Mouse (Mus musculus) thymus, postnatal 0 days (tissue): ENCODE data around the gene Ncoa4. TPM values are rescaled to one million over a fixed set of nuclear protein-coding genes. Genes with fewer than 3 reads are reported as not detected.
"Not testable (repeated sequence)": the region's sequence is repeated elsewhere in the genome, so short reads cannot be mapped to it uniquely, and the experiment has no call there.

Experiments used
- DNase-seq: peaks from one replicate; pipeline ENCODE4 v3.0.0-alpha.2; 2015; ENCODE audit warnings: low spot score
- polyA plus RNA-seq: library from polyadenylated mRNA; unstranded; fragments of >200 nt; fragmentation: Nextera tagmentation; extraction: Ambion mirVana; gene quantifications from 2 replicates; pipeline ENCODE4 v1.2.1, GENCODE M21; 2015

The Ncoa4 gene
- polyA plus RNA-seq, 1 experiment from 2014 or later, result 103 TPM

DNA sequence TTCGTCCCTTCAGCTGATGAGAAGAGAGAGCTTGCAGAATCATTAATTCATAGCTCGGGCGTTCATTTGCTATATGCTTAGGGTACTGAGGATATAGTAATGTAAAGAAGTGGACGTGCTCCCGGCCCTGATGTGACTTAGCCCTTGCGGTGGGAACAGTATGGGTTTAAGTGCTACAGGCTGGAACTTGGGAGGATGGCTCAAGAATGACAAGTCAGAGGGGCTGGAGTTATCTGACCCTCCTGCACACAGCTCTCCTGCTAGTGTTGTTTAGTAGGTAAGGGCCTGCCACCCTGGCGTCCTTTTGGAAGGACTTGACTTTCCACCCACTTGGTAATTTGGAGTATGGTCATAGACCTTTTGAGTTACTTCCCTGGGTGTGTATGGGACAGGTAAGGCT, 898 bp downstream of the Ncoa4 start:
- DNase-seq, result peak; percentile 7

DNA sequence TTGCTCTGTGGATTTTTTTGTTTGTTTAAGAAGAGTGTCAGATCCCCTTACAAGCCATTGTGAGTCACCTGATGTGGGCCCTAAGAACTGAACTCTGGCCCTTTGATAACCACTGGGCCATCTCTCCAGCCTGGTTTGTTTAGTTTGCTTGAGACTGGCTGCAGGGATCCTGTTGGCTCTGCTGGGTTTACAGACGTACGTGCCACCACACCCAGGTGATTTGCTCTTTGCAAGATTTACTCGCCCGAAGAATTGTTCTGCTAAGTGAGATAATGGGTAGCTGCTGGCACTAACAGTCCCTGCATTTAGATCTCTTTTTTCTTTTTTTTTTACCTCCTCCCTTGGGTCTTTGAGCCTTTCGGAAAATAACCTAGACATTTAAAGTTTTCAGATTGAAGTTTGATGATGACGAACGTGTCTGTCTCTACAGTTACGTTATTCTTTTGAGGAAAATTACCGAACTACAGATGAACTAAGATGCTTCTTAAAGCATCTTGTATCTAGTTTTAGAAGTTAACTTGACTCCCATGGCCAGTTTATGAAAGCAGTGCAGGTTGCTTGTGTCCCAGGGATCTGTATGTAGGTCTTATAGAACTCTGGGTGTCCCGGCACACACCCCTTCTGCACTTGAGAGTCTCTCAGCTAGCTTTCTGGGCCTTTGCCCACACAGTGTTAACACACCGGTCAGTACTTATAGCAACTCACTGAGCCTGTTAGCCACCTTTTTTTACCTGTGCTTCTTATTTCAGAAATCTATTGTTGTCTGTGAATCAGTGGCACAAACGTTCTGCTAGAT, 1.6 kb downstream of the Ncoa4 start:
- no peak for DNase-seq

DNA sequence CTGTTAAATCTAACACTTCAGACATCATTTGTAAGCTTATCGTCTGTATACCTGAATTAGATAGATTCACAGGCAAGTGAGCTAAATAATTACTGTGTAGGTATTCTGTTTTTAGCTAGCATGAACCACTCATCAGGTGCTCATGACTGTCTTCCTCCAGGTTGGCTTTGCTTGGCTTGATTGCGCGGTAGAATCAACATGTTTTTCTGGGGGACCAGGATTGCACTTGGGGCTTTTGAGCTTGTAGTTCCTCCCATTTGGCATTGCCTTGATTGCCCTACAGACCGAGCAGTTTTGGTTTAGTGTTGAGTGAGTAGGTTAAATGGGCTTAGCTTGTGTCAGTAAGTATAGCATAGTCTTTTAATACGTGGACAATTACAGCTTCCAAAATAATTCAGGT, 2.6 kb downstream of the Ncoa4 start:
- no peak for DNase-seq

DNA sequence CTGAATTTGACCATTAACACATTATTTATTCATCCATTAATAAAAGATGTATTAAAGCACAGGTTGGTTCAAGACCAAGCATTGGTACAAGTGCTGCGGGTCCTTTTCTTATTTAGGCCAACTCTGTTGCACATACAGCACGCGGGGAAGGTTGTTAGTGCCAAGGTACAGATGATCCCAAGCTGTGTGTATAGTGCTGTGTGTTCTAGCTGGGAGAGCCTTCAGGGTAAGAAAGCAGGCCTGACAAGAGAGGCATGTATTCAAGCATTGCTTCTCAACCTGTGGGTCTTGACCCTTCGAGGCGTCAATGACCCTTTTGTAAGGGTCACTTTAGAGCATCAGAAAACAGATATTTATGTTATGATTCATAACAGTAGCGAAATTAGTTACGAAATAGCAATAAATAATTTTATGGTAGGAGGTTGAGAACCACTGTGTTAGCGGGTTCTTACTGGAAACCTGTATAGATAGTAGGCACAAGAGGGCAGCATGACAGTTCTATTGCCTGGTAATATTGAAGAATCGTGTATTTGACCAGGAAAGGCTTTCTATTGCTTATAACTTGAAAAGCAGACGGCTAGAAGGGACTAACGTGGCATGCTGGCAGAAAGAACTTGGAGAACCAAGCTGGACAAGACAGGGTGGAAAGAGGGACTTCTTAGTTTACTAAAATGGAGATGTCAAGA, 3.7 kb downstream of the Ncoa4 start:
- no peak for DNase-seq

DNA sequence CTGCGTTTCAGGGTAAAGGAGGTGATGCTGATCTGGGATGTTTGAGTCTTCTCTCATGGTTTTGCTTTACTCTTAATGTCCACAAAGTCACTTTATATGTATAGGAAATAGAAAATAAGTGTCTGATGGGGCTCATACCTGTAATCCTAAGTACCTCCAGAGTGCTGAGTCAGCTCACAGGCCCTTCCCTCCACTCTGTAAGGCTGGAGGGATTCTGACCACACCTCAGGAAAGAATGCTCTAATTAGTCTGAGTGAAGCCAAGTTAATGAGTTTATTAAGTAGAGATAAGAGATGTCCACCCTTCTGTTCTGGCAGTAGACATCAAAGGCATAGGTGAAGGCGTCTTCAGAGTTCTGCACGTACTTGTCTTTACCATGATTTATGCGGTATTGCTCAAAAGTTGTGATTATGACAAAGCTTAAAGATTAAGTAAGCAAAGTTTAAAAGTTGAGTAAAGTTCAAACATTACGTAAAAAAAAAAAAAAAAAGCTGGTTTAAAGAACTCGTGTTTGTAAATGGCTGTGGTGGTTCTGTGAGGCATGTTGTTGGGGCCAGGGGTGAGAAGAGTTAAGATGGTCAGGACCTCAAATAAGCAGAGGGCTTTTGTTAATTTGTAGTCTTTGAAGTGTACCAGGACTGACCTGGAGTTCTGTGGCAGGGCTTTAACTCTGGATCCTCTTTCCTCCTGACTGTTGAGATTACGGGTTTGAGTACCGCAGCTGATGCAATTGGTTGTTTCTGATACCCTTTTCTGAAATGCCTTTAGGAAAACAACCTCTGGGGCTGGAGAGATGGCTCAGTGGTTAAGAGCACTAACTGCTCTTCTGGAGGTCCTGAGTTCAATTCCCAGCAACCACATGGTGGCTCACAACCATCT, 4.7 kb downstream of the Ncoa4 start:
- no peak for DNase-seq

DNA sequence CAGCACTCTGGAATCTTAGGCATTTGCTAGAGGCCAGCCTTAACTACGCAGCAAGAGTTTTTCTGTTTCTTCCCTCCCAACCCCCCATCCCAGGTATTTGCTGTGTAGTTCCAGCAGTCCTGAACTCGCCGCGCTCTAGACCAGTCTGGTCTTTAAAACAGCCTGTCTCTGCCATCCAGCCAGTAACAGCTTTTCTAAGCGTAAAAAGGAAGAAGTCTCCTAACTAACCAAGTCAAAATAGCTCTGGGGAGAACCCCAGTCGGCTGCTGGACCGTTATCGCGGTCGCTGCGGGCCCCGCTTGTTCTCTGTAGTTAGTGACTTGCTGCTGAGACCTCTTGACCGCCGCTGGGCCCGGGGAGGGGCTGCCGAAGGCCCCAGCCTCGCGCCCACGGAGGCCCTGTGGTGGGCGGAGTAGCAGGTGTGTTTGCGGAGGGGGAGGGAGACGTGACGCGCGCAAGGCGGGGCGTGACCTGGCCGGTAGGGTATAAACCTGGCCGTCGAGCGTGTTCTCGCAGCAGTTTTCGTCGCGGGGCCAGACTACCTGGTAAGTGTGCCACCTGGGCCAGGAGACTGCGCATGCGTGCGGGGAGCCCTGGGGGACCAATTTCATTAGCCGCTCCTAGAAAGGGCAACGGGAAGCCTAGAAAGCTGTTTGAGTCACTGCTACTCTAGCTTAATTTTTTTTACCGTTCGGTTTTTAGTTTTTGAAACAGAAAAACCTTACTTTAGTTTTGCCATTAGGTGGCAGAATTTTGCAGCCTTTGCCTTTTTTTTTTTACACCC, 5.8 kb downstream of the Ncoa4 start:
- peak; percentile 85 for DNase-seq

DNA sequence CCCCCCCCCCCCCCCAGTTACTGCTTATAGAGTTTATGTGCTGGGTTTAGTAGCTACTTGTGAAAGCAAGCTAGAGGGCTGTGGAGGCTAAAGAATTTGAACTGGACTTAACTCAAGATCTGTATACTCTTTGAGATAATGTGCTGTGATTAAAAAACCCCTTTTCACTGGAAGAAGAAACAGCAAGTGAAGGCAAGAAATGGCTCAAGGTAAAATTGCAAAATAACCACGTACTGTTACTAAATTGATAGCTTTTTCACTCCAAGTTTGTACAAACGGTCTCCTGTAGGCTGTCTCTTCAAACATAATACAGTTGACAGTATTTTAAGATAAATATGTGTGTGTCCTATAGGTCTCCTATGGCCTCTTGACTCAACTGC, 6.4 kb downstream of the Ncoa4 start:
- DNase-seq, result no peak

DNA sequence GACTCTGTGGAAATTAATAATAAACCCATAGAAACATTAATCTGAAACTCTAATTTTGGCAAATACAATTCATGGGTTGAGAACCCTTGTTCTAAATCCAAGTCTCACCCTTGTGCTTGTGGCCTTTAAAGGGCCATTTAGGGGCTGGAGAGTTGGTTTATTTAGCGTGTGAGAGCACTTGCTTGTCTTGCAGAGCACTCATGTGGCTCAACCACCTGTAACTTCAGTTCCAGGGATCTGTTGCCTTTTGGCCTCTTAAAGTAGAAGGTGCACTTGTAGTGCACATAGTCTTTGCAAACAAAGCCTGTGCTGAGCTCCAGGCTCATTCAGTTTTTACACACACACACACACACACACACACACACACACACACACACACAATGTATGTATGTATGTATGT, 7.2 kb downstream of the Ncoa4 start:
- DNase-seq, result no peak

DNA sequence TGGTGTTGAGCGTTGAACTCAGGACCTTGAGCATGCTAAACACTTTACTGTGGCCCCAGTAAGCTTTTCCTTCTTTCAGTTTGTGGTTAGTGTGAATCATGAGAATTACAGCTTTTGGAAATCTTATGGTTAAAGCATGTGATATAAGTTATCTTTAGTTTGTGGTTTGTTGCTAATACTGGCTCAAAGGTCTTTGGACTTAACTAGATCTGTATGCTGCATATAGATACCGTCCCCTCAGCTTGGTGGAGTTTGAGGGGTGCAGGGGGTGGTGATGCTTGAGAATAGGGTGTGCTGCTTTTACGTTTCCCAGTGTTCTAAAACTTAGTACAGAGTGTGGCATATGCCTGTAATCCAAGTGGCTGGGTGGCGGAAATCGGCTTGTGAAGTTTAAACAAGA, 7.7 kb downstream of the Ncoa4 start:
- DNase-seq, result no peak

DNA sequence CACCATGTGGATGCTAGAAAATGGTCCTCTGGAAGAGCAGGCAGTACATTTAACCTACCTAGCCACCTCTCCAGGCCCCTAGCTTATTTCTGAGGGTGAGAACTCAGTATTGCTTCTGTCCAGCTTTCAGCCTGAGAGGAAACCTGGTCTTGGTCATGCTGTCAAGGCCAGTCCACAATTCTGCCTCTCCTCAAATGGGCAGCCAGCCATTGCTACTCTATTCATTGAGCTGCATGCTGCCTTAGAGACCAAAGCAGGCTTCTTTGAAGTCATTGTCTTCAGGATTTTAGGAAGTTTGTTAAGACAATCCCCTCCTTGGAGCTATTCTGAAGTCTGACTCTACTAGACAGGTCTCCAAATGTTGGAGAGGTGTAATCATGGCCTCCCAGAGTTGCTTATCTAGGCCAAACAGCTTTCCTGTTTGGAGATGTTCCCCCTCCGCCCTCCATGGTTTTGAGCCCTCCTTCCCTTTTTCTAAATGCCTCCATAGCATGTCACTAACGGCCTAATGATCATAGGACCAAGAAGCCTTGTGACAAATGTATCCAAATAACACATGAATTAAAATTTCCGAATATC, 9.1 kb downstream of the Ncoa4 start:
- no peak for DNase-seq

DNA sequence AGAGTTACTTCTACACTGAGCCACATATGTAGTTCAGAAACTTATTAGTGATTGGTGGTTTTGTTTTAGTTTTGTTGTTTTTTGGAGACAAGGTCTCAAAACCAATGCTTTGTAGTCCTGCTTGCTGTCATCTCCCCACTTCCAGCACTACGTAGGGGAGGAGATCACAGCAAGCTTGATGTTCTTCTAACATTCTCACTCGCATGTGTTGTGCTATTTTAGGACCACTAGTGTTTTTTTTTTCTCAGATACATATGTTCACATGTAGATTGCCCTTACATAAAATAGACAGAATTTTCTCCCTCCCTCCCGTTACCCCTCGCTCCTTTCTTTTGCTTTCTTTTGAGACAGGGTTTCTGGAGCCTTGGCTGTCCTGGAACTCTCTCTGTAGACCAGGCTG, 10.5 kb downstream of the Ncoa4 start:
- no peak for DNase-seq

DNA sequence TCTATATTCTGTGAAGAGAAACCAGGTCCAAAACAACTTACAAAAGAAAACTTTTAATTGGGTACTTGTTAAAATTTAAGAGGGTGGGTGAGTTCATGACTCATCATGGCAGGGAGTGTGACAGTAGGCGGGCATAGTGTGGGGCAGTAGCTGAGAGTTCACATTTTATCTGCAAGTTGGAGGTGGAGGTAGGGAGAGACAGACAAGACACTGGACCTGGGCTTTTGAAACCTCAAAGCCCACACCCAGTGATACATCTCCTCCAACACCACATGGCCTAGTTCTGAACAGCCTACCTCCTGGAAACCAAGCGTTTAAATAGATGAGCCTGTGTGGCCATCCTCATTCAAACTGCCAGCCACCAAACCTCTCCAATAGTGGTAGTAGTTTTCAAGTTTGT, 15.6 kb downstream of the Ncoa4 start:
- DNase-seq, result no peak

DNA sequence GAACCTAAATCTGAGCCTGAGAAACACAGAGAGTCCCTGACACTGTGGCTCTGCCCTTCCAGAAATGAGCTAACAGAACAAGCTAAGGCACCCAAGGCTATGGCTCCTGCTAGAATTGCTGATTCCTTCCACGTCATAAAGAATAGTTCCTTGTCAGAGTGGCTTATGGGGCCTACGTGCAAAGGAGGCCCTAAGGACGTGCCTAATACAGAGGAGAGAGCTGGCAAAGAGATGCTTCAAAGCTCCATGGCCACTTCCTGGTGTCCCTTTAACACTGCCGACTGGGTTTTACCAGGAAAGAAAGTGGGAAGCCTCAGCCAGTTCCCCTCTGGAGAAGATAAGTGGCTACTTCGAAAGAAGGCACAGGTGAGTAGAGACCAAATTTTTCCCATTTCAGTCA, 16.9 kb downstream of the Ncoa4 start:
- not testable (repeated sequence) for DNase-seq

DNA sequence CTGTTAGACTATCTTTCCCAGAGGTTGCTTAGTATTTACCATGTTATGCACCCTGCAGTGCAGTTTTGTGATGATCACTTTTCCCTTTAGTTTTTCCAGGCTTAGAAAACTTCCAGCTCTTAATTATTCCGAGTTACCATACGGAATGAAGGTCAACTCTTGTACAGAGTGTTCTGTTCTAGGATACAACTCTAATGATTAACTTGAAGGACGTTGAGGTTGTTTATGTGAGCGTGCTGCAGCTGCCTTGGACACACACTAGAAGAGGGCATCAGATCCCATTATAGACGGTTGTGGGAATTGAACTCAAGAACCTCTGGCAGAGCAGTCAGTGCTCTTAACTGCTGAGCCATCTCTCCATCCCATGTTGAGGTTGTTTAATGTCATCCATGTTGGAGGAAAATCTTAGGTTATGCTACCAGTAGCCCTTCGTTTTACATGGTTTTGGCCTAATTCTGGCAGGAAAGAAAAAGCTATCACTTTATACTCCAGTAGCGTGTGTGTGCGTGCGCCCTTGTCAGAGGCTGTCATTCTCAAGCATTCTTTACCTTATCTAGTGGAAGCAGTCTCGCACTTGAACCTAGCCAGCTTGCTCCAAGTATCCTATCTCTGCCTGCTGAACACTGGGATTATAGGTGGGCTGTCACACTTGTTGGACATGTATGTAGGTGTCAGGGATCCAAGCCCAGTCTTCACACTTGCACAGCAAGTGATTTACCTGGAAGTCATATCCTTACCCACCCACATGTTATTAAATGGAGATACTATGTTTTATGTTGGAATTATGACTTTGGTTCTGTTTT, 19.9 kb downstream of the Ncoa4 start:
- no peak for DNase-seq

DNA sequence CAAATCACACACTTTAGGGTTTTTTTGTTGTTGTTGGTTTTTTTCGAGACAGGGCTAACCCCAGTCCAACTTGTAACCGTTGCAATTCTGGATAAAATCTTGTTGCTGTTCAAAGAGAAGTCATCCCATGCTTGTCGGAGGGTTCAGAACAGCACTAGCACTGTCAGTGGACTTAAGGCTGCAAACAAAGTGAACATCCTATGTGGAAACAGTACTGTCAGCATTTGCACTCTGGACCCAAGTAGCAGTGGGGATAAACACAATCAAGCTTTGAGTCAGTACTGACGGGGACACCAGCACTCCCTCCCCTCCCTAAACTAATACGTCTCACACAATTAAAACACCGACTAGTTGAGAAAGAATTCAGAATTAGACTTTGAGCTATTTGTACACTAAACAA, 21.2 kb downstream of the Ncoa4 start:
- no peak for DNase-seq

DNA sequence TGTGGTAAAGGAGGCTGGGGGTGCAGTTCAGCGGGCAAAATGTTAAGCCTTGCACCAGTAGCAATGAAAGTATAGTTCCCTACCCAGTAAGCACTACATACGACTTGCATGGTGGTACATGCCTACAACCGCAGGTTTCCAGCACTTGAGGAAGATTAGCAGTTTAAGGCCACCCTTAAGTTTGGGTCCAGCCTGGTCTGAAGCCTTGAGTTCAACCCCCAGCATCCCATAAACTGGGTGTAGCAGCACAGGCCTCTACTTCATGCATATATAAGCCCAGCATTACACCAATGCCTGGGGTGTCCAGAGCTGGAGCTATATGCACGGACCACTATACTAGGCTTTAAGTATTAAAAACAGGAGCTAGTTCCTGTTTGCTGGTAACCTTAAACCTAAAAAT, 24.2 kb downstream of the Ncoa4 start:
- no peak for DNase-seq

DNA sequence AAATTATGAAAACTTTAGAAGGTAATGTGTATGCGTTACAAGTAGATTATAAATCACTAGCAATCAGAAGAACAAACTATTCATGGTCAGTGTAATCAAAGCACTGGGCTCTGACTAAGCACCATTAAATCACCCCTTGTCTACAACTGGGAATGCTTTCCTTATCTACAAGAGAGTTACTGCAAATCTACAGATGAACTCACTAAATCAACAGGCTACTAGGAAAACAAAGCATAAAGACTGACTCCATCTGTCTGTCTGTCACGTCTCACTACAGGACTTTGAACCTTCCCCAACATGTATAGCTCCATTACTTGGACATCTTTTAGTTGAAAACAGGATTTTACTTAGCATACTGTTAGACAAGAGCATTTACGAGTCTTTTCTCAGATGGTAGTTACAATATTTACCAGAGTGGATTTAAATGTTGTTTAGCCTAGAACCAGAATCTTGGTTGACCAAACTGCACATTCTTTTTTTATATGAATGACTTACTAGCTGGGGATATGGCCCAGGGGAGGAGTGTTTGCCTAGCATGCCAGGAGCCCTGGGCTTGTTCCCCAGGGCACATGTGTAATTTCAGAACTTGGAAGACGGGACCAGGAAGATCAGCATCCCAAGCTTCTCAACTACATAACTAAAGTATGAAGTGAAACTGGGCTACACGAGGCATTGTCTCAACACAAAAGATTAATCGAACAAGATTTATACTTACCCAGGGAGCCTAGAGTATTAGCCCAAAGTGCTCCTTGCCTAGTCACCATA, 31.1 kb downstream of the Ncoa4 start:
- no peak for DNase-seq

DNA sequence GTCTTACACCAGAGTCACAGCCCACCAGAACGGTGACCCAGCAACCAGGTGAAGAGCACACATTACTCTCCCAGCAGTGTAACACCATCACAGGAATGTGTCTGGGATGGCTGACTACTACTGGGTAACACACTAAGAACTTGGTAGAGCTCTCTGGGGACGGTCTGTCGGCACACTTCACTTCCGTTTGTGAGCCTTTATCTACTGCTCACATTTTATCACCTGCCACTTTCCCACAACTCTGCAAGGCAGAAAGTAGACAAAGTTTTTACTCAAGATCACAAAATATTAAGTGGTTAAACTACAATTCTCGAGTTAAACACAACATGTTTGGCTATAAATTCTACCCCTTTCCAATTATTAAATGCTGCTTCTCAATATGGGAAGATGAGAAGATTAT, 32.3 kb downstream of the Ncoa4 start:
- no peak for DNase-seq

DNA sequence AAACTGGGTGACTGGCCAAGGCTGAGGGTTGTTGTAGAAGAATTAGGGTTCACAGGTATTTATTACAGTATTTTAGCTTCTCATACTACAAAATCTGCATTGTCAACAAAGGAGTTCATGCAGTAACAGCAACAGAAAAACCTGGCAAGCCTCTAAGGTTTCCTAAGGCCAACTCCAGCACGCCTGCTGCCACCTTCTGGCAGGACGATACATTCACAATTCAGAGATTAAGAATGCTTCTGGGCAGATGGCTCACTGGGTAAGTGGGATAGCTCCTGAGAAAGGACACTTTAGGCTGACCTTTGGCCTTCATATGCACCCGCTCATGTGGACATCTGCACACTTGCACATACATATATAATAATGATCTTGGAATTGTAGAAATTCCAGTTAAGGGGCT, 32.8 kb downstream of the Ncoa4 start:
- peak; percentile 56 for DNase-seq
